Mouse (Mus musculus): ENCODE measurements around the gene Kdm4a. TPM values are rescaled to one million over a fixed set of nuclear protein-coding genes. Genes with fewer than 3 reads are reported as not detected.

Kdm4a gene
- polyA plus RNA-seq, 1 experiment from 2014 or later, result 52.8 TPM

DNA sequence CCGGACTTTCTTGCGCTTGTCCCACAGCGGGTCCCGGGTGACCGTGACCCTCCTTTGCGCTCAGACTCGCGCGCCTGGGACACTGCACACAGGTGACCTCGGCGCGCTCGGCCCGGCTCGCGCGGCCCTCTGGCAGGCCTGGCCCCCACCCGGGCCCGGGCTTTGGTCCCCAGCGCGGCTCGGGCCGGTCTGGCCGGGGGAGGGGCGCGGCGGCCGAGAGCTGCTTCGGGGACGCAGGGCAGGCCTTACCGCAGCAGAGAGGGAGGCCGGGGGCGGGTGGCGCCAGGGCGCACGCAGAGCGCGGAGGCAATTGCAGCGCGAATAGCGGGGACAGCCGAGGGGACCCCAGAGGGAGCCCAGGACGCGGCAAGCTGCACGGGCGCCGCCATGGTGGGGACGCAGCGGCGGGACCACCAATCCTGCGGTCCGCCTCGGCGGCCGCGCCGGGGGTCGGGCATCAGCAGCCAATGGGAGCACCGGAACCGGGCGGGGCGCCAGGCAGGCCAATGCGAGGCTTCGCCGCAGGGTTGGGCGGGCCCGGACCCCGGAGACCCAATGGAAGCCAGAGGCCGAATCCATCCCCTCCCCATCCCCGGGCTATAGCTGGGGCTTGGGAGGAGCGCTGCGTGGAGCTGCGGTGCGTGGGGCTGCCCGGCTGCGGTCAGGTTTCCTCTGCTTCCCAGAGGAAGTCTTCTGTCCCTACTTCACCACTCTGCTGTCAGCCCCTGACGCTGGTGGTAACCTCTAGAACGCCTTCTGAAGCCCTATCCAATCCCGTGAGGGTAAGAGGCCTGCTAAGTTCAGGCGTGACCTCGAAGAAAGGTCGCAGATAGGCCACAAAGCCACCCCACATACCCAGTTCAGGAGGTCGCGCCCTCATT, 45.1 kb downstream of the Kdm4a start, which contains the start of gene St3gal3:
St3gal3 (minus strand) TSS at position 430 of the 881 bp plus-strand sequence.
- 1% methylated on average over 83 of the region's 84 CpGs for WGBS
- Histone ChIP-seq H3K4me2 (replicated peaks) (peak within 1 kb of the TSS; percentile 58), H3K4me3 (replicated peaks; ENCODE audit: low read length) (peak within 1 kb of the TSS; percentile 97), H3K36me3 (replicated peaks; ENCODE audit: control insufficient read depth, insufficient read depth) (peaks cover 40% of the 10 kb centered on the region), H3K9ac (peak within 1 kb of the TSS; percentile 92), H3K9me3 (ENCODE audit: control insufficient read depth, low read length) (no peaks in the 10 kb centered on the region), H3K27me3 (ENCODE audit: control insufficient read depth, insufficient read depth, low read length) (no peaks in the 10 kb centered on the region), H3K4me1 (replicated peaks; ENCODE audit: control insufficient read depth, insufficient read depth, low read length) (peaks cover 11% of the 10 kb centered on the region), H3K27ac (peak within 1 kb of the TSS; percentile 86)
- DNase-seq (ENCODE audit: low spot score) (peak; percentile 95), ATAC-seq (ENCODE audit: low FRiP score) (peak; percentile 98)

DNA sequence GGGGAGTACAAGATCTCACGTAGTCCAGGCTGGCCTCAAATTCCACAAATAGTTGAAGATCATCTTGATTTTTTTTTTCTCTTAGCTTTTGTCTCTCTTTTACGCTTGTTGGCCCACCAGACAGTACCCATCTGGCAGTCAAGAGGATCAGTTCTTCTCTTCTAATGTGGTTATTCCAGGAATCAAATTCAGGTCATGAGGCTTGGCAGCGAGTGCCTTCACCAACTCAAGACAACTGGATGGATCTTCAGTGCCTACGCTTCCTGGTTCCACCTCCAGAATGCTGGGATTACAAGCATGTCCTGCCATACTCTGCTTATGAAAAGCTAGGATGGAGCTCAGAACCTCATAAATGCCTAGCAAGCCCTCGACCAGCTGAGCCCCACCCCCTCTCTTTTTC, 48.5 kb downstream of the Kdm4a start:
- WGBS, result 87% methylated on average over 5 of the region's 5 CpGs
- Histone ChIP-seq H3K4me2 (replicated peaks) (no peak overlapping the region), H3K9ac (no peak overlapping the region), H3K4me1 (replicated peaks; ENCODE audit: control insufficient read depth, insufficient read depth, low read length) (peaks cover 11% of the 10 kb centered on the region), H3K27me3 (ENCODE audit: control insufficient read depth, insufficient read depth, low read length) (no peaks in the 10 kb centered on the region), H3K4me3 (replicated peaks; ENCODE audit: low read length) (no peak overlapping the region), H3K36me3 (replicated peaks; ENCODE audit: control insufficient read depth, insufficient read depth) (peaks cover 8% of the 10 kb centered on the region; the same call in 1 of the 2 replicates), H3K27ac (no peak overlapping the region), H3K9me3 (ENCODE audit: control insufficient read depth, low read length) (no peaks in the 10 kb centered on the region)
- DNase-seq (ENCODE audit: low spot score) (no peak), ATAC-seq (ENCODE audit: low FRiP score) (no peak)

DNA sequence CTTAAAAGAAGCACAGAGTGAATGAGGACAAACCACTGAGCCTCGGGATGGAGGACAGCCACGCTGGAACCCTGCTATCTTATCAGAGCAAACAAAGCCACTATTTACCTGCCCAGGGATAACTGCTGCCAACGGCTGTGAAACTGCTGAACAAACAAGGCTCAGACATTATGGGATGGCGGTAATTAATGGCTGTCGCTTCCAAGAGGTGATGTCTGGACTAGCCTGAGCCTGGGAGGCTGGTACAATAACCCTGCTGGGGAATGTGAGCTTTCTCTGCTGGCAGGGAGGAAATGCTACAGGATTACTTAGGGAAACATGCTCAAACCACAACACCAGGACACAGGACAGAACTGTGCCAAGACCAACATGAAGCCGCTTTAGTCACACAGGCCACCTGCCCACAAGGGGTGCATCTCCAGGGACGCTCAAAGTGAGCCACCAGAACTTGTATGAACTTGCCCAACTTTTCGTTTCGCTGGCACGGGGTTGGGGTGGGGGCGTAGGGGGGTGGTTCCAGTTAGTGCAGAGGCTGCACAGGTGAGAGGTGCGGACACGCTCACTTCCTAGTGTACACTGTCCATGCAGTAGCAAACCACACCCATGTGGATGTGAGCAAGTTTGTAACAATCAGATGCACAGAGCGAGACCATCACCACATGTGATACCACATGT, 56.7 kb downstream of the Kdm4a start:
- Histone ChIP-seq H3K36me3 (replicated peaks; ENCODE audit: control insufficient read depth, insufficient read depth) (no peaks in the 10 kb centered on the region), H3K9ac (no peak overlapping the region), H3K4me3 (replicated peaks; ENCODE audit: low read length) (no peak overlapping the region), H3K4me1 (replicated peaks; ENCODE audit: control insufficient read depth, insufficient read depth, low read length) (no peaks in the 10 kb centered on the region), H3K27ac (no peak overlapping the region), H3K4me2 (replicated peaks) (no peak overlapping the region), H3K9me3 (ENCODE audit: control insufficient read depth, low read length) (no peaks in the 10 kb centered on the region), H3K27me3 (ENCODE audit: control insufficient read depth, insufficient read depth, low read length) (no peaks in the 10 kb centered on the region)
- no peak; the same call in 1 of the 2 replicates for ATAC-seq (ENCODE audit: low FRiP score)
- no peak for DNase-seq (ENCODE audit: low spot score)
- 91% methylated on average over 14 of the region's 14 CpGs for whole genome bisulfite sequencing

DNA sequence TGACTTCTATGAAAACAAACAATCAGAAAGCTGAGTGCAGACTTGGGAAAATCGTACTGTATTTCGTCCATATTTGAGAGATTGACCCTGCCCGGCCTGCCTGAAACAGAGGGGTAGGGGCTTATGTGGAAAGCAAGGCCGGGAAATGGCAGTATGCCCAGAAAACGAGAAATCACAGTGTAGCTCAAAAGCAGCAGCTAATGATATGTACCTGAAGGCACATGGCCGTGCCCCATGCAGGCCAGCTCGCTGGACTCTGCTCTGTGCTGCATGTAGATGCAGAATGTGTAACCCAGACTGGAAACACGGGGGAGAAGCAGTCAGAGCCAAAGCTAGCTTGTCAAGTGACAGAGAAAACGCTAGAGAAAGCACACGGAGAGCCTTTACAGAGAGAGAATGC, 57.8 kb downstream of the Kdm4a start:
- WGBS, result 79% methylated on average over 10 of the region's 10 CpGs
- Histone ChIP-seq H3K4me1 (replicated peaks; ENCODE audit: control insufficient read depth, insufficient read depth, low read length) (no peaks in the 10 kb centered on the region), H3K36me3 (replicated peaks; ENCODE audit: control insufficient read depth, insufficient read depth) (no peaks in the 10 kb centered on the region), H3K4me3 (replicated peaks; ENCODE audit: low read length) (no peak overlapping the region), H3K9me3 (ENCODE audit: control insufficient read depth, low read length) (no peaks in the 10 kb centered on the region), H3K27me3 (ENCODE audit: control insufficient read depth, insufficient read depth, low read length) (no peaks in the 10 kb centered on the region), H3K4me2 (replicated peaks) (no peak overlapping the region), H3K27ac (no peak overlapping the region; the same call in 1 of the 2 replicates), H3K9ac (no peak overlapping the region)
- no peak for ATAC-seq (ENCODE audit: low FRiP score)
- DNase-seq (ENCODE audit: low spot score), result no peak

DNA sequence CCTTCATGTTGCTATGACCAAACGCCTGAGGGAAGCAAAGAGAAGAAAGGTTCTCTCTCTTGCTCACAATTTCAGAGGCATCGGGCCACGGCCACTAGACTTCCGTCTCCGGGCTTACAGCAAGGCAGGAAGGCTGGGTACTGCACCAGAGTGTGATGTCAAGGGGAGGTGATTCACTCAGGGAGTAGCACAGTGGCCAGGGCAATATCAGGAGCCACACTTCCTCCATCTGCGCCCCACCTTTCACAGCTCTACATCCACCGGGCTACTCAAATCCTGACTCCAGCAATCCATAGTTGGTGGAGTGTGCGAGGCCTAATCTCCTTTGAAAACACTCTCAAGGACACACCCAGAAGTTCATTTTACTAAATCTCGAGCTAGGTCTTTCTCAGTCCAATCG, 62.3 kb downstream of the Kdm4a start:
- ATAC-seq (ENCODE audit: low FRiP score), result no peak

DNA sequence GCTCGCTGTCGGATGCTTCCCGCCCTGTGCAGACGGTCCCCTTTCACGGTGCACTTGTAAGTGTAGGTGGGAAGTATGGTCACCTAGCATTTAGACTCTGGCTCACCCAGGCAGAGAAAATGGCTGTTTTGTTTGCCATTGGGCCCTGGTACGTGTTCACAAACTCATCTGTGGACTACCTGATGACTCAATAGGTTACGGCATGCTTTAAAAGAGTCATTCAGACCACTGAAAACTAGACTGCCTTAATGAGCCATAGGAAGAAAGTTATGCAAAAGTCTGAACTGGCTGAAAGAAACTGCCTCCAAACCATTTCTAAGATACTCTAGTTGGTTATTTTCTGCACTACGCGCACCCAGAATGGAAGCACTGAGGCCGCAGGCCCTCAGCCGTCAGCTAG, 63.7 kb downstream of the Kdm4a start:
- H3K36me3 ChIP-seq (replicated peaks; ENCODE audit: control insufficient read depth, insufficient read depth), result no peaks in the 10 kb centered on the region
- H3K4me2 ChIP-seq (replicated peaks), result no peak overlapping the region
- WGBS, result 93% methylated on average over 11 of the region's 11 CpGs
- no peaks in the 10 kb centered on the region for H3K9me3 ChIP-seq (ENCODE audit: control insufficient read depth, low read length)
- ATAC-seq (ENCODE audit: low FRiP score) (no peak), DNase-seq (ENCODE audit: low spot score) (no peak)
- H3K4me1 ChIP-seq (replicated peaks; ENCODE audit: control insufficient read depth, insufficient read depth, low read length), result no peaks in the 10 kb centered on the region
- H3K4me3 ChIP-seq (replicated peaks; ENCODE audit: low read length), result no peak overlapping the region
- H3K27ac ChIP-seq, result no peak overlapping the region
- no peak overlapping the region for H3K9ac ChIP-seq
- H3K27me3 ChIP-seq (ENCODE audit: control insufficient read depth, insufficient read depth, low read length), result no peaks in the 10 kb centered on the region

More for the DNA sequence above, 62.3 kb downstream of the Kdm4a start:
- Histone ChIP-seq H3K27ac (no peak overlapping the region), H3K4me3 (replicated peaks; ENCODE audit: low read length) (no peak overlapping the region), H3K9ac (no peak overlapping the region), H3K36me3 (replicated peaks; ENCODE audit: control insufficient read depth, insufficient read depth) (no peaks in the 10 kb centered on the region), H3K27me3 (ENCODE audit: control insufficient read depth, insufficient read depth, low read length) (no peaks in the 10 kb centered on the region), H3K4me2 (replicated peaks) (no peak overlapping the region), H3K9me3 (ENCODE audit: control insufficient read depth, low read length) (no peaks in the 10 kb centered on the region), H3K4me1 (replicated peaks; ENCODE audit: control insufficient read depth, insufficient read depth, low read length) (no peaks in the 10 kb centered on the region)
- WGBS, result 97% methylated on average over 10 of the region's 10 CpGs
- no peak for DNase-seq (ENCODE audit: low spot score)

DNA sequence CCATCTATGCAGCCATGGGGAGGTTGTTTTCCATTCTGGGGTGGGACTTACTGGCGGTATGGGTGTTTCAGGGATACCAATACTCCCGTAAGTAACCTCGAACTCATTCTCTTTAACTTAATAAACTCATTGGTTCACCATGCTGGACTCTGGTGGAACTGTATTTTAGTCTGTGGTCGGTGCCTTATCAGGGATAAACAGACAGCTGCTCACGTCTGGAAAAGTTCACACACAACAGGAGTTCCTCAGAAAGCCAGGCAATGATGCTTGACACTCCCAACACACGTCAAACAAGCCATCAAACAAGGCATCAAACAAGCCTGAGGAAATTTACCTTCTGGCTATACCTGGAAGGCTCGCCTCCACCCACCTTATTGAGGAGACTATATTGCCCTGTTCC, 64.7 kb downstream of the Kdm4a start:
- 95% methylated on average over 7 of the region's 7 CpGs for WGBS
- DNase-seq (ENCODE audit: low spot score), result no peak

DNA sequence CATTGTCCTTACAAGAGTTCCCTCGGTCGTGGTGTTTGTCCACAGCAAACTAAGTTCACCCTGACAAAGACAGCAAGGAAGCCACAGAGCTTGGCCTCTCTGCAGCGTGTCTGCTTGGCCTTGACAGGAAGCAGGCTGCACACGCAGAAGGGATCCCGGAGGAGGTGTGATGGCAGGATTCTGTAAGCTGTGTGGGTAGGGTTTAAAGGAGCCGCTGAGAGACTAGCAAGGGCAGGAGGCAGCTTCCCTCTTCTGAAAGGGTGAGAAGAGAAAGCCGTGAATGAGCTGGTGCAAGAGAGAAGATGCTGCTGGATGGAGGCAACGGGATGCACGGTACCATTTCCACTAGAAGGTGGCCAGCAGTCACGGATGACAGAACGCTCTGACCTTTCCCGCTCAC, 67.2 kb downstream of the Kdm4a start:
- no peak overlapping the region for H3K4me2 ChIP-seq (replicated peaks)
- H3K27me3 ChIP-seq (ENCODE audit: control insufficient read depth, insufficient read depth, low read length), result no peaks in the 10 kb centered on the region
- H3K4me3 ChIP-seq (replicated peaks; ENCODE audit: low read length), result no peak overlapping the region
- 79% methylated on average over 12 of the region's 12 CpGs for WGBS
- no peaks in the 10 kb centered on the region for H3K9me3 ChIP-seq (ENCODE audit: control insufficient read depth, low read length)
- H3K4me1 ChIP-seq (replicated peaks; ENCODE audit: control insufficient read depth, insufficient read depth, low read length), result no peaks in the 10 kb centered on the region
- no peaks in the 10 kb centered on the region for H3K36me3 ChIP-seq (replicated peaks; ENCODE audit: control insufficient read depth, insufficient read depth)
- H3K9ac ChIP-seq, result no peak overlapping the region
- no peak for DNase-seq (ENCODE audit: low spot score)
- H3K27ac ChIP-seq, result no peak overlapping the region
- ATAC-seq (ENCODE audit: low FRiP score), result no peak

More for the DNA sequence above, 64.7 kb downstream of the Kdm4a start:
- H3K9me3 ChIP-seq (ENCODE audit: control insufficient read depth, low read length), result no peaks in the 10 kb centered on the region
- H3K4me2 ChIP-seq (replicated peaks), result no peak overlapping the region
- H3K27ac ChIP-seq, result no peak overlapping the region
- no peak for ATAC-seq (ENCODE audit: low FRiP score)
- H3K4me3 ChIP-seq (replicated peaks; ENCODE audit: low read length), result no peak overlapping the region
- no peak overlapping the region for H3K9ac ChIP-seq
- no peaks in the 10 kb centered on the region for H3K27me3 ChIP-seq (ENCODE audit: control insufficient read depth, insufficient read depth, low read length)
- no peaks in the 10 kb centered on the region for H3K4me1 ChIP-seq (replicated peaks; ENCODE audit: control insufficient read depth, insufficient read depth, low read length)
- no peaks in the 10 kb centered on the region for H3K36me3 ChIP-seq (replicated peaks; ENCODE audit: control insufficient read depth, insufficient read depth)

DNA sequence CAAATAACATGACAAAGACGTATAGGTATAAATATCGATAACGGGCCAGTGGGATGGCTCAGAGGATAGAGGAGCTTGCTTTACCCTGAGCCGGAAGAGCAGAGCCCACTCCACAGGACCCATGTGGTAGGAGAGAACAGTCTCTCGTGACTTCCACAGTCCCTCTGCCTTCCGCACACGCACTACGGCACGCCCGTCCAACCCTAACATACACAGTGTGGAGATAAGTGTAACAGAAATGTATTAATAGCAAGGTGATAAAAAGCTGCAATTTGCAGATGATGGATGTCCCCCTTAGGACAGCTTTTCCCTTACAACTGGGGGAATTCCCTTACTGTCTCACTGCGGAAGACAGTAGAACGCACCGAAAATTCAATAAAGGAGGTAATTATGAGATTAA, 70.2 kb downstream of the Kdm4a start:
- no peak overlapping the region for H3K4me3 ChIP-seq (replicated peaks; ENCODE audit: low read length)
- no peaks in the 10 kb centered on the region for H3K4me1 ChIP-seq (replicated peaks; ENCODE audit: control insufficient read depth, insufficient read depth, low read length)
- H3K36me3 ChIP-seq (replicated peaks; ENCODE audit: control insufficient read depth, insufficient read depth), result no peaks in the 10 kb centered on the region
- H3K9me3 ChIP-seq (ENCODE audit: control insufficient read depth, low read length), result no peaks in the 10 kb centered on the region
- no peak overlapping the region for H3K9ac ChIP-seq
- no peak overlapping the region for H3K4me2 ChIP-seq (replicated peaks)
- H3K27me3 ChIP-seq (ENCODE audit: control insufficient read depth, insufficient read depth, low read length), result no peaks in the 10 kb centered on the region
- no peak for DNase-seq (ENCODE audit: low spot score)
- 80% methylated on average over 13 of the region's 13 CpGs for WGBS
- H3K27ac ChIP-seq, result no peak overlapping the region
- no peak for ATAC-seq (ENCODE audit: low FRiP score)
